Mouse (Mus musculus) frontal cortex, postnatal 36 days (tissue): ENCODE results near the gene Fkrp.

ENCODE experiments used
- DNase-seq, 2 experiments: peaks; one replicate each; pipeline ENCODE4 v3.0.0; 2022; ENCODE audit warnings: low spot score in 2 of 2

Fkrp gene

DNA sequence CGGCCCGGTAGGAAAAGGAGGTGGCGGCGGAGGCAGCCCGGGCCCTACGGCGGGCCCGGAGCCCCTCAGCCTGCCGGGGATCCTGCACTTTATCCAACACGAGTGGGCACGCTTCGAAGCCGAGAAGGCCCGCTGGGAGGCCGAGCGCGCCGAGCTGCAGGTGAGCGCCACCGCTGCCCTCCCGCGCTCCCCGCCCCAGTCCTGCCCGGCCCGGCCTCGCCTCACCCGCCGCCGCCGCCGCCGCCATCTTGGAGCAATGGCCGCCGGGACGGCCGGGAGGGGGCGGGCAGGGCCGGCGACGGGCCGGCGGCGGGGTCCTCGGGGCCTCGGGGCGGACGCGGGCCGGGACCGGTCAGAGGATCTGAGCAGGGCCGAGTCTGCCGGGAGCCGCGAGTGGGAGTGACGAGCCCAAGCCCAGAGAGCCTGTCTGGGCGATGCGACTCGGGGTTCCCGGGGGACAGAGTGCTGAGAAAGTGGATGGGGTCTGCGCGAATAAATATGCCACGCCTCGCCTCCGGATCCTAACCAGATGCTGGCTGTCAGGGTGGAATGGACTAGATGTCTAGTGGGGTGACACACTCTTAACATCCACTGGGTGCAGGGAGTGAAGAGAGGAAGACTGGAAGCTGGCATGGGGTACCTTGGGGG lies at the start of gene Fkrp:
TSS of gene Fkrp (minus strand) at position 258 of the 648 bp plus-strand sequence.
- DNase-seq, result no peak

DNA sequence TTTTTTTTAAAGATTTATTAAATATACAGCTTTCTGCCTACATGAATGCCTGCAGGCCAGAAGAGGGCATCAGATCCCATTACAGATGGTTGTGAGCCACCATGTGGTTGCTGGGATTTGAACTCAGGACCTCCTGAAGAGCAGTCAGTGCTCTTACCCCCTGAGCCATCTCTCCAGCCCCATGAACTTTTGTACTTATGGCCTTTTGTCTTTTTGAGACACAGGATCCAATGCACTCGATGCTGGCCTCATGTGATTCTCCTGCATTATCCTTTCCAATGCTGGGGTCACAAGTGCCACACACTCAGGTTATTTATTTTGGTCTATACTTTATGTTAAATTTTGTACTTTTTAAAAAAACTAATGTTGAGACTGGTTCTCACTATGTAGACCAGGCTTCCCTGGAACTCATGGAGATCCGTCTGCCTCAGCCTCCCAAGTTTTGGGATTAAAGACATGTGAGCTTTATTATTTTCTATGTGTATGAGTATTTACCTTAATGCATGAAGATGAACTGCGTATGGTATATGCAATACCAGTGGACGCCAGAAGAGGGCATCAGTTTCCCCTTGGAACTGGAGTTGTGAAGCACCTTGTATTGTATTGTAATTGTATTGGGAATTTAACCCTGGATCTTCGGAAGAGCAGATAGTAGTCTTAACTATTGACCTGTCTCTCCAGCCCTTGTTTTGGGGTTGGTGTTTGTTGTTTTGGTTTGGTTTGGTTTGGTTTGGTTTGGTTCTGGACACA lies 43.5 kb upstream of the Fkrp start:
- DNase-seq, result peak in 1 of 2 experiments; percentile 68

DNA sequence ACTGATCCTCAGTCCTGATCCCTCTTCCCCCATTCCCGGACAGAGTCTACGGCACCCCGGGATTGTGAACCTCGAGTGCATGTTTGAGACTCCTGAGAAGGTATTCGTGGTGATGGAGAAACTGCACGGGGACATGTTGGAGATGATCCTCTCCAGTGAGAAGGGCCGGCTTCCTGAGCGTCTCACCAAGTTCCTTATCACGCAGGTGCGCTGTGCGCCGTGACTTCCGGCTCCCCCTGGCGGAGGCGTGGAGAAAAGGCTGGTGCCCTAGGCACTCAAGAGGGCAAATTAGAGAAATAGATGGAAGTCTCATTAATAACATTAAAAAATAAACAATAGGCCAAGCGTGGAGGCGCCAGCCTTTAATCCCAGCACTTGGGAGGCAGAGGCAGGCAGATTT lies 41.8 kb upstream of the Fkrp start:
- DNase-seq, result no peak

DNA sequence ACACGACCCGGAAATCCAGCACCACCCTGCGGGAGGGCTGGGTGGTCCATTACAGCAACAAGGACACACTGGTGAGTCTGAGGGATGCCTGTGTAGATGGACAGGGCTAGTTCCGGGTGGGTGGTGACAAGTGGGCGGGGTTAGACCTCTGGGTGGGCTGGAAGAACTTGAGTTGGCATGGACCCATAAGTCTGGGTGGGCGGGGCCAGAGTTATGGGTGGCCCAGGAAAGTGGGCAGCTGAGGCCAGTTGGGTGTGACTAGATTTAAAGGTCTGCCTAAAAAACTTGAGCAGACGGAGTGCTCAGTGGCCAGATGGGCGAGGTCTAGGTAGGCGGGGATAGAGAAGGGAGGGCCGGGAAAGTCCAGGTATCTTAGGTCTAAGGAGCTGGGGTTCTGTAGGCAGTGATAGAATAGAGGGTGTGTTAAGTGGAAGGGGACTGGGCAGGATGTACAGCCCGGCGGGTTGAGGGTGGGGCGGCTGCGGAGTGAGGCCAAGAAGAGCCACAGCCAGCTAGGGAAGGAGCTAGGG lies 36.8 kb upstream of the Fkrp start:
- no peak for DNase-seq

DNA sequence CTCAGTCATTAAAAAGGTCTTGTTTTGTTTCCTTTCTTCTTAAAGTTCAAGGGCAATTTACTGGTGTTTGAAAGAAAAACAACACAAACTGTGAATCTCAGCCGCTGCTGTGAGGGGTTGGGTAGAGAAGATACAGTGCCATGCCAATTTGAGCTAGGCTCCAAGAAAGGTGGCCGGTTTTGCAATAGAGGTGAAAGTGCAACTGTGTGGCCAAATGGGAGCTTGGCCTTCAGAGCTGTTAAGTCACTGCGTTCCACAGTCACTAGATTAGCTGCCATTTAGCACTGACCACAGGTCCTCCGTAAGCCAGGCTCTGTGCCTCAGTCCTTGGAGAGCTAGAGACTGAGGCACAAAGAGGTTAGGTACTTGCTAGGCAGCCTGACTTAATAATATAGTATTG lies 35.1 kb upstream of the Fkrp start:
- no peak for DNase-seq

DNA sequence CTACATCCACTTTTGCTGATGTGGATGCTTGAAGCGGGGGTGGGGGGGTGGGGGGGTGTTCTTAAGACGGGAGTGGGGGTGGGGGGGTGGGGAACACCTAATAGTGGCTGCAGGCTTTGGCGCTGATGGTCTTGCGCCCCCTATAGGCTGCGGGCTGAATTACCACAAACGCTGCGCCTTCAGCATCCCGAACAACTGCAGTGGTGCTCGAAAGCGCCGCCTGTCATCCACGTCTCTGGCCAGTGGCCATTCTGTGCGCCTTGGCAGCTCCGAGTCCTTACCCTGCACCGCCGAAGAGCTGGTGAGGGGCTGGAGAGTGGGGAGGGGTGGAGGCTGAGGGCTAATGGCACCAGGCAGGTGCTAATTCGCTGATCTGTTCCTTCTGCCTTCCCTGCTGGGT lies 32.0 kb upstream of the Fkrp start:
- DNase-seq, result peak; percentile 64 to 77

DNA sequence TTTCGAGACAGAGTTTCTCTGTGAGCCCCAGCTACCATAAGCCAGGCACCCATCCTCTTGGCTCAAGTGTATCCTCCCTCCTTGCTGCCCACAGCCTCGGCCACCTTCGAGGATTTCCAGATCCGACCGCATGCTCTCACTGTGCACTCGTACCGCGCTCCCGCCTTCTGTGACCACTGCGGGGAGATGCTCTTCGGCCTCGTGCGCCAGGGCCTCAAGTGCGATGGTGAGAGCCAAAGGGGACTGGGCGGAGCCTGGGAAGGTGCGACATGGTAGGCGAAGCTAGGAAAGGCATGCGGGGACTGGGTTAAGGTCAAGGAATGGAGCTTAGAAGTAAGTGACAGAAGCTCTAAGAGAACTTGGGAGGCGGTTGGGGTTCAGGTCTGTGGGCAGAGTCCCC lies 31.0 kb upstream of the Fkrp start:
- DNase-seq, result no peak

DNA sequence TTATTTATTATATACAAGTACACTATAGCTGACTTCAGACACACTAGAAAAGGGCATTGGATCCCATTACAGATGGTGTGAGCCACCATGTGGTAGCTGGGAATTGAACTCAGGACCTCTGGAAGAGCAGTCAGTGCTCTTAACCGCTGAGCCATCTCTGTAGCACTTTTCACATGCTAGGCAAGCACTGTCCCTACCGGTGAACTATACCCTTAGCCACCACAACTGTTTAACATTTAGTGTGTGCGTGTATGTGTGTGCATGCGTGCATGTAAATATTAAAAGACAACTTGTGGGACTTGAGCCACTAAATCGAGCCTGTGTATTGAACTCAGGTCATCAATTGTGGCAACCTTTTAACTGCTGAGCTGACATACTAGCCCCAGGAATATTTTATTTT lies 30.2 kb upstream of the Fkrp start:
- no peak for DNase-seq

DNA sequence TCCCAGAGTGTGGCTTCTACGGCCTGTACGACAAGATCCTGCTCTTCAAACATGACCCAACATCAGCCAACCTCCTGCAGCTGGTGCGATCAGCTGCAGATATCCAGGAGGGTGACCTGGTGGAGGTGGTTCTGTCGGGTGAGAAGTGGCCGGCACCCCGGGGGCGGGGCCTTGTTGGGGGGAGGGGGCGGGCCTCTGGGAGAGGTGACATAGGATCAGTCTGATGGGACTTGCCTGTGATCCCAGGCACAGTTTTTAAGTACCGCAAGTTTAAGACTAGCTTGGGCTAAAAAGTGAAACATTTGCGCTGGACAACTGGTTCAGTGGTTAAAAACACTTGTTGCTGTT lies 29.3 kb upstream of the Fkrp start:
- DNase-seq, result no peak

DNA sequence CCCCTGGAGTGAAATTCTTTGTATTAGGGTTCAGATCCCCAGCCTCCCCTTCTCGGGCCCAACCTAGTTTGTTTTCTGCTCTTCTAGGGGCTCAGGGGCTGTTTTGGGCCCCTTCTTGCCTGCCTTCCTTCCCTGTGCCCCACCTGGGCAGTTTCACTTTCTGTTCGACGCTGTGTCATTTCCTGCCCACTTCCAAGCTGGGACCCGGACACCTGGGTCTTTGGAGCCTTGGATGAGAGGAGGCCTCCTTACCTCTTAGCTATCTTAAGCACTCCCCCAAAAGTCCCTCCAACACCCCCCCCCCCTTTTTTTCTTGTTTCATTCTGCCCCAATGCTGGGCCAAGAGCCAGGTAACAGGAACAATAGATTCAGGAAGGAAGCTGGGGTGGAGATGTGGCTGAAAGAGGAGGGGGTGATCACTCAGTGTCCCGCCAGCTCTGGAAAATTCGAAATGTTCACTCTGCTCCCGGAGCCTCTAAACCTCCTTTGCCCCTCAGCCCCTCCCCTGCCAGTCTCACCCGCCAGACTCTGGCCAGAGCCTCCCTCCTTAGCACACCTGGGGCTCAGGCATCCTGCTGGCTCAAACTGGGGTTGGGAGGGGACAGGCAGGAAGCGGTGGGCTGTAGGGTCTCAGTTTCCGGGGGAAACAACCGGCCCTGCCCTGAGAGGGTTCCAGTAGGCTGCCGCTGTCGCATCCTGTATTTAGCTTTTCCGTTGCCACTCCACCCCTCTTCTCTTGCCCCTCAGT lies 28.7 kb upstream of the Fkrp start:
- DNase-seq, result no peak

DNA sequence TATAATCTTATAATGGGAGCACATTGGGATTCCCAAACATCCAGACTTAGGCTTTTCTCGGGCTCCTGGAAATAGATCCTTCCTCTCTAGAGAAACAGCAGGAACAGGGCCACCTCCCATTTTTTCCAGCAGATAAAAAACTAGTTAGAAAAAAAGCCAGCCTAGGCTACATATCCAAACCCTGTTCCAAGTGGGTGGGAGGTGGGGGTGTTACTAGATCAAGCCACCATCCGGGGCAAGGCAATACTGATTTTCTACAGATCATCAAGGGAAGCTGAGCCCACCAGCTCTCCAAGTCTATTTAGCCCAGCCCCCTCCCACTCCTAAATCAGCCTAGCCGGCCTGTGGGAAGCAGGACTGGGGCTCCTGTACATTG lies 28.2 kb upstream of the Fkrp start:
- DNase-seq, result no peak

DNA sequence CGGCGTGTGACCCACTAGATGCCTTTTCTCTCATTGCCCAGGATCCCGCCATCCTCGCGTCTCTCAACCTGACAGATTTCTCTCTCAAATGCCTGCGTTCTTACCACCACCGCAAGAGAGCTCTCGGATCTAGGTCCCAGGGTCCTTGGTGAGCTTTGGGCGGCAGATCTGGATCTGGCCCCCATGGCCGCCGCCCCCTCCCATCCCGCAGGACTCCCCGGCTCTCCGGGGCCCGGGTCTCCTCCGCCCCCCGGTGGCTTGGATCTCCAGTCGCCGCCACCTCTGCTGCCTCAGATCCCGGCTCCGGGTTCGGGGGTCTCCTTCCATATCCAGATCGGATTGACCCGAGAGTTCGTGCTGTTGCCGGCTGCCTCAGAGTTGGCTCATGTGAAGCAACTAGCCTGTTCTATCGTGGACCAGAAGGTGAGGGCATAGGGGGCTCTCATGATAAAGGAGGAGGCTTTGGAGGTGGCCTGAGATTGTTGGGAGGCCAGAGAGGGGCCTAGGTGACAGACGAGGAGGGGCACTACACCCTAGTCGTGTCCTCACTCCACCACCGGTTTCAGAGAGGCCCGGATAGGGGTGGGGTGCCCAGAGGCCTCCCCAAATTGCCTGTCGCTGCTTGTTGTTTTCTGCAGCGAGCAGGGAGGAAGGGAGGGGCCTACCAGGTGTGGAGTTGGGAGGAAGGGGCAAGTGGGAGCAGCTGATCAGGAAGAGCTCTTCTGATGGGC lies 27.1 kb upstream of the Fkrp start:
- no peak for DNase-seq

DNA sequence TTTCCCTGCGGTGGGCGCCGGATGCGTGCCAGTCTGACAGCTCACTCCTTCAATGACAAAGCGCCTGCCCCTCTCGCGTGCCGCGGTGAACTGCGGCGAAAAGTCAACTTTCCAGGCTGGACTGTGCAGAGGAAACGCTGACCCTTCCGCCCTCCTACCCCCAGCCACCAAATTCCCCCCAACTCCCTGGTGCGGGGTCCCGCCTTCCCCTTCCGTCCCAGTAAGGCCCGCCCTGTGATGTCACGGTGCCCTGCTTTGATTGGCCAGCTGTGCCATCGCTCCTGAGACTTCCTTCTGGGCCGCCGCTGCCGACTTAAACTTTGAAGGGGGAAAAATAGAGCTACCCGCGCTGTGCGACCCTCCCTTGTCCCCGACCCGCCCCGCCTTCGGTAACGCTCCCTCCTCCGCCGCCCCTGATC lies 26.1 kb upstream of the Fkrp start, which contains the start of gene Prkd2:
TSS of gene Prkd2 (plus strand) at position 258 of the 419 bp plus-strand sequence.
- peak; percentile 85 to 89 for DNase-seq

DNA sequence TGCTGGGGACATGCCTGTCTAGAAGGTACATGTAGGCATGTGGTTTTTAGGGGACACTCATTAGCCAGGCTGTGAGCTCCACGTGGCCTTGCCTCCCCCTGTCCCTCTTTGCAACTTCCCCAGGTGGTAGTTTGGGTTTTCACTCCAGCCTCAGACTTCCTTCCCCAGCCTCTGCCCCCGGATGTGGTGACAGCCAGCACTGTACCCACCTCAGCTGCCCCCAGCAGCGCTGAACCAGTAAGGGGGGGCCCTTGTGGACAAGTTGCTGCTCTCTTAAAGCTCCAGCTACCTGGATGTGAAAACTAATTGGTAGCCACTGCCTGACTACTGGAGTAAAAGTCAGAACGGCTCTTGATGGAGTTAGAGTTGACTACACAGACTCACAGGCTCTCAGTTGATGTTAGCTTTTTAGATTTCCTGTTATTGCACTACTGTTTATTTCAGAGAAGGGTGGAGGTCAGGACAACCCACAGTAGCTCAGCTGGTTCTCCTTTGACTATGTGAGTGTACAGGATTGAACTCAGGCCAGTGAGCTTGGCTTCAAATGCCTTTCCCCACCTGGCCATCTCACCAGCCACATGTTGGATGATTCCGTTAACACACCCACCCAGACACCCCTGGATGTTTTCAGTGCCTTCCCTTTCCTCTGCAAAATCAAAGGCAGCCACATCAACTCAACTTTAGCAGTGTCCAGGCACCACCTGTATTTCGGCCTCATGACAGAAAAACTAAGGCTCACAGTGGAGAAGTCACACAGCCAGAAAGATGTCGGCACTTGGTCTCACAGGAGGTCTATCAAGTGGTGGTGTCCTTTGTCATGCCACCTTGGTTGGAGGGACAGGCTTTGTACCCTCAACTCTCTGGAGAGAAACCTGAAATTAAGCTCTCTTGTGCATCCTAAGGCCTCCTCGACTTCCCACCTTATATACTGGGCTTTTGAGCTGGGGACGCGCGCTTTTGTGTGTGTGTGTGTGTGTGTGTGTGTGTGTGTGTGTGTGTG lies 25.3 kb upstream of the Fkrp start:
- DNase-seq, result no peak

DNA sequence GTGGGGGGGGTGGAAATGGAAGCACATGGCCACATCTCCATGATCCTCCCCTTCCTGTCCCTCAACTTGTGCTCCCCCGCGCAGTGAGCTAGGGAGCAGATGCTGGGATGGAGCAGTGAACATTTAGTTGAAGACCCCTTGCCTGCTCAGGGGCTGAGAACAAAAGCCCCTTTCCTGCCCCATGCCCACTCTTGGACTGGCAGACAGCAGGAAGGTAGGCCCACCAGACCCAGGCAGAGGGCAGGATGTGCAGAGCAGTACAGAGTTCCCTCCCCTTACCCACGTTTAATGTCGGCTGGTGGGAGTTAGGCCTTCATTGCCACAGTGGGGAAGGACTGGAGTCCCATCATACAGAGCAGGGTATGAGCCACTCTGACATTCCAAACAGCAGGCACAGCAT lies 24.5 kb upstream of the Fkrp start:
- no peak for DNase-seq

DNA sequence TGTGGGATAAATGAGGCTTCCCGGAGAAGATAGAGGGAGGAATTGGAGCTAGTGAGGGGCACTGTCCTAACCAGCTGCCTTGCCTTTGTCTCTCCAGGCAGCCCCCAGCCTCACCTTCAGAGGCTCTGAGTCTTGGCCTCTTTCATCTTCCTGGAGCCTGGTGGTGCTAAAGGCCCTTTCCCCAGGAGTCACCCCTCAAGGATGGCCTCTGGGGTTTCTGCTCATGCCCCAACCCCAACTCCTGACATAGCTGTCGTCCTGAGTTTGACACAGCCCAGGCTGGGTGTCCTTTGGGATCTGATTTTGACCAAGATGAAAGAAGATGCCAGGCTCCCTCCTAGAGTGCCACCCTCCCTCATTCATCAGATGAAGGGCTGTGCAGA lies 23.6 kb upstream of the Fkrp start:
- DNase-seq, result no peak

DNA sequence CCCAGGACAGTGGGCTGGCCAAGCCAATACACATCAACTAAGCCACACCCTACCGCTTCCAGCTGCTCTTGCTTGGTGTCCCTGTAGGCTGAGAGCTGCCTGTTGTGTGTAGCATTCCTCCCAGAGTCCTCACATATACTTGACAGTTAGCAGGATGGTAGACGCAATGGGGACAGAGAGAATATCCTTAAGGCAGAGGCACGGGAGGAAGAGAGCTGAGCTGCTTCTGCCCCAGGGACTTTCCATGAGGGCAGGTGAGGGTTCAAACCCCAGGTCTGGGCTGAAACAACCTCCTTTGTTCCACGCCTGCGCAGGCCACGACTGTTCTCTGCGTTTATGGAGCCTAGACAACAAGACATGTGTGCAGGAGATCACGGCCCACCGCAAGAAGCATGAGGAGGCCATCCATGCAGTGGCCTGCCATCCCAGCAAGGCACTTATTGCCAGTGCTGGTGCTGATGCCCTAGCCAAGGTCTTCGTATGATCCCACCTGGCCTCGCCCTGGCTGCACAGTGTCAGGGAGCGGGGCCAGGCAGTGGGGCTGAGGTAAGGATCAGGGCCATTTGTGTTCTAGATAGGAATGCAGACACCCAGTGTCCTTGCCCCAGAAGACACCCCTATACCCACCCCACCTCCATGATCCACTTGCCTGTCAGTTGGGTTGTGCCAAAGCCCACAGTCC lies 23.0 kb upstream of the Fkrp start:
- no peak for DNase-seq

DNA sequence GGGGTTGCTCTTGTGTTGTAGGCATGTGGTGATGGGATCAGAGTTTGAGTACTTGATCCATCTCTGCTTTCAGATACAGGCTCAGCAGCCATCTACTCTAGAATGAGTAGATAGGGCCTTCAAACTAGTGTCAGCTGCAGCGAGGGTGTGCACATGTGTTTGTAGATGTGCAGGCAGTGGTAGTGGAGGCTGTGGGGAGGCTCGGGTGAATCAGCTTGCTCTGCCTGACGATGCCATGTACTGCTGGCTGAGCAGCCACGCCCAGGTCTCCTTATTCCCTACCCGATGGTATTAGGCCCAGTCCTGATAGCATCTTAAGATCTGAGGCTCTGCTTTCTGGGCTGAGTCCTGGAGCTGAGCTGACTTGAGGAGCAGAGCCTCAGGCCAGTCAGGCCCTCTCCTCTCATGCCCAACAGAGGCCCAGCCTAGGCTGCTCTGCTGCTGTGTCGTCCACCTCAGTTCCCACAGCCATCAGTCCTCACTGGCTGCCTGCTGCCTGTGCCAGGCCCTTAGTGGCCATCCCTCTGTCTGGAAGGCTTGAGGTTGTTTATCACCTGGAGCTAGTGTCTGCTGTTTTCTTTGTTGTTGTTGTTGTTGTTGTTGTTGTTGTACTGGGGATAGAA lies 22.4 kb upstream of the Fkrp start:
- no peak for DNase-seq

DNA sequence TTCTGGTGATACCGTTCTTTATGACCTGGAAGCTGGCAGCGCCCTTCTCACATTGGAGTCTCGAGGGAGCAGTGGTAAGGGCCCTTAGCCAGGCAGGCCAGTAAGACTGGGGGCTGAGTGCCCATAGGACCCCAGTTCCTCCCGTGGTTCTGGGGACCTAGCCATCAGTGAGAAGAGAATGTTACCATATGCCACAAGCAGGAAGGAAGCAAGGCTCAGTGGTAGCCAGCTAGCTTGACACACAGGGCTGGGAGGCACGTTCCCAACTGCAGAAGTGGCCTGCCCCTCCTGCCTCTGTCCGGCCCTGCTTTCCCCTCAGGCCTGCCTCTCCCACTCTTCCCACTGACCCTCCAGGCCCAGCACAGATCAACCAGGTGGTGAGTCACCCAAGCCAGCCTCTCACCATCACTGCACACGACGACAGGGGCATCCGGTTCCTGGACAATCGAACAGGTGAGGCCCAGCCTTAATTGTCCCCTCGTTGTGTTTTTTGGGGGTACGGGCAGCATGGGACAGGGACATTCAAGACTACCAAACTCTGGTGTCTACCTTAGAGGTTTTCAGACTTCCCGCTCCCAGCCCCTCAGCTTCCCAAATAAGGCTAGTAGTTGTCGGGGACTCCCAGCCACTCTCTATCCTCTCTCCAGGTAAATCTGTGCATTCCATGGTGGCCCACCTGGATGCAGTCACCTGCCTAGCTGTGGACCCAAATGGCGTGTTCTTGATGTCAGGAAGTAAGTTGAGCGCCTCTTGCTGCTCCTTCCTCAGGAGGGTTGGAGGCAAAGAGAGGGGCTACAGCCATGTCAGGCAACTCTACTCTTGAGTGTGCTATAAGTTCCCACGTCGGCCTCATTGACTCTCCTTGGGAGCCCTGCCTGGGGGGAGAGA lies 21.6 kb upstream of the Fkrp start:
- no peak for DNase-seq
